Mouse (Mus musculus): ENCODE data around the gene Cd200r3. TPM values are rescaled to one million over a fixed set of nuclear protein-coding genes. Genes with fewer than 3 reads are reported as not detected.

The Cd200r3 gene
- polyA plus RNA-seq, 1 experiment from 2014 or later = not detected

DNA sequence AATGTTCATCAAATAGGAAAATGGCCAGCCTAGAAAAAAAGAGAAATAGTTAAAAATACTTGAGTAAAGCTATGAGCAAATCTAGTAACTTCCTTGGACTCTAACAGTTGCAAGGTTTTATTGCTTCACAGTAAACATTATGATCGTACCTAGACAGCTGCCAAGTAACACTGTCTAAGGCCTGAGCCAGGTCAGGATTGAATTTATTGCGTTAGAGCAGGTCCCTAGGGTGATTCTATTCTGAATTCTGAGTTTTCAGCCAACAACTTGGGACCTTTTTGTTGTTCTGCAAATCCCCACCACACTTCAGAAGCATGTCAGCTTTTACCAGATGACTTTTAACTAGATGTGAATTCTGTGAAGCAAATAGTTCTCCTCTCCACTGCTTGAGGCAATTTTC is 87.3 kb downstream of the Cd200r3 start:
- no peaks in the 10 kb centered on the region for H3K27me3 ChIP-seq (ENCODE audit: control insufficient read depth, insufficient read depth, low read length)
- no peak for ATAC-seq (ENCODE audit: low FRiP score, low TSS enrichment)
- no peaks in the 10 kb centered on the region for H3K4me1 ChIP-seq (ENCODE audit: control insufficient read depth, insufficient read depth, low read length)
- H3K4me2 ChIP-seq (ENCODE audit: low read length) = no peak overlapping the region
- H3K9me3 ChIP-seq (ENCODE audit: control insufficient read depth, low read length) = no peaks in the 10 kb centered on the region
- DNase-seq = no peak
- no peak overlapping the region for H3K27ac ChIP-seq (replicated peaks; ENCODE audit: low read depth, low read length)
- no peaks in the 10 kb centered on the region for H3K36me3 ChIP-seq (ENCODE audit: control insufficient read depth, insufficient read depth, low read length)
- no peak overlapping the region for H3K9ac ChIP-seq (replicated peaks; ENCODE audit: low read length)
- no peak overlapping the region for H3K4me3 ChIP-seq (replicated peaks; ENCODE audit: low read depth, low read length)
- 70% methylated on average over 2 of the region's 2 CpGs for WGBS

Other genes starting within 250 kb of the Cd200r3 start
- gene Nepro, start 219.4 kb upstream of the Cd200r3 start, polyA plus RNA-seq (2014; fragmentation: Nextera tagmentation; extraction: Ambion mirVana) = 3.8 and 5.7 TPM in 2 replicates
- 40.6 and 50.5 TPM in 2 replicates for gene Gtpbp8, start 197.3 kb upstream of the Cd200r3 start, polyA plus RNA-seq (2014; fragmentation: Nextera tagmentation; extraction: Ambion mirVana)
- gene Cd200r1, start 177.9 kb upstream of the Cd200r3 start, polyA plus RNA-seq (2014; fragmentation: Nextera tagmentation; extraction: Ambion mirVana) = 0.61 TPM in 1 of 2 replicates, not detected in the other
- 0.12 TPM in 1 of 2 replicates, not detected in the other for gene Cd200r4, start 131.9 kb upstream of the Cd200r3 start, polyA plus RNA-seq (2014; fragmentation: Nextera tagmentation; extraction: Ambion mirVana)
- gene Cd200r2, start 76.6 kb upstream of the Cd200r3 start, polyA plus RNA-seq (2014; fragmentation: Nextera tagmentation; extraction: Ambion mirVana) = not detected in 2 replicates
- 2.1 and 5.3 TPM in 2 replicates for gene Ccdc80, start 149.7 kb downstream of the Cd200r3 start, polyA plus RNA-seq (2014; fragmentation: Nextera tagmentation; extraction: Ambion mirVana)
- gene Slc35a5, start 215.0 kb downstream of the Cd200r3 start, polyA plus RNA-seq (2014; fragmentation: Nextera tagmentation; extraction: Ambion mirVana) = 24.0 and 29.8 TPM in 2 replicates
- gene Atg3, start 215.1 kb downstream of the Cd200r3 start, polyA plus RNA-seq (2014; fragmentation: Nextera tagmentation; extraction: Ambion mirVana) = 44.6 and 46.6 TPM in 2 replicates